Mouse (Mus musculus) left cerebral cortex, postnatal 10 days (tissue): ENCODE data around the gene Tent5c. TPM values are rescaled to one million over a fixed set of nuclear protein-coding genes. Genes with fewer than 3 reads are reported as not detected.

Experiments used
- DNase-seq, 2 experiments: peaks; one replicate each; pipeline ENCODE4 v3.0.0; 2021 to 2022; ENCODE audit warnings: low spot score in 2 of 2, mixed read lengths in 1 of 2; ENCODE audit errors: extremely low spot score in 1 of 2
- intact Hi-C: fragments of 180-260 bp; cut with DNase I; formaldehyde crosslinking; loops from one replicate; pipeline ENCODE4 v1.15.1; 2025
- total RNA-seq, 2 experiments: library from RNA; stranded (reverse); gene quantifications; 2 replicates each; pipeline ENCODE4 v1.2.3; 2021

Tent5c gene
- total RNA-seq, 2 experiments from 2014 or later, result 2.9 to 4.9 TPM

- intact Hi-C loops, result no loop called here
- DNase-seq, result no peak
Observed at GRCm38 (mm10) chr3:100490010-100490300, 831 bp upstream of the Tent5c start.

GRCm38 (mm10) chr3:100488251-100489132 is 632 bp downstream of the Tent5c start:
- intact Hi-C loops, result loop anchor here (5.0 kb wide), 1 partner anchor 131 kb away; no protein-coding TSS in a partner anchor
- peak; percentile 11 to 65 for DNase-seq

GRCm38 (mm10) chr3:100487046-100487445 is 2.1 kb downstream of the Tent5c start:
- no peak for DNase-seq
- intact Hi-C loops, result loop anchor here (5.0 kb wide), 1 partner anchor 130 kb away; no protein-coding TSS in a partner anchor

GRCm38 (mm10) chr3:100485390-100486132 is 3.6 kb downstream of the Tent5c start:
- intact Hi-C loops, result loop anchor here (5.0 kb wide), 1 partner anchor 128 kb away; no protein-coding TSS in a partner anchor
- DNase-seq, result no peak

- DNase-seq, result no peak
- intact Hi-C loops, result no loop called here
Observed at GRCm38 (mm10) chr3:100482971-100483610, 6.0 kb downstream of the Tent5c start.

GRCm38 (mm10) chr3:100482324-100482911 is 6.7 kb downstream of the Tent5c start:
- intact Hi-C loops, result no loop called here
- DNase-seq, result no peak

GRCm38 (mm10) chr3:100480251-100481005 is 8.7 kb downstream of the Tent5c start:
- intact Hi-C loops, result no loop called here
- DNase-seq, result no peak

- intact Hi-C loops, result no loop called here
Observed at GRCm38 (mm10) chr3:100474950-100475472, 14.1 kb downstream of the Tent5c start.

GRCm38 (mm10) chr3:100474536-100474935 is 14.6 kb downstream of the Tent5c start:
- no peak for DNase-seq
- intact Hi-C loops, result no loop called here

More at GRCm38 (mm10) chr3:100474950-100475472, 14.1 kb downstream of the Tent5c start:
- no peak for DNase-seq

GRCm38 (mm10) chr3:100473146-100473545 is 16.0 kb downstream of the Tent5c start:
- intact Hi-C loops, result no loop called here
- peak in 1 of 2 experiments; percentile 25 for DNase-seq

- intact Hi-C loops, result no loop called here
- DNase-seq, result no peak
Observed at GRCm38 (mm10) chr3:100470902-100471301, 18.2 kb downstream of the Tent5c start.

- no peak for DNase-seq
- intact Hi-C loops, result no loop called here
Observed at GRCm38 (mm10) chr3:100470101-100470500, 19.0 kb downstream of the Tent5c start.

GRCm38 (mm10) chr3:100466551-100466950 is 22.6 kb downstream of the Tent5c start:
- no peak for DNase-seq
- intact Hi-C loops, result no loop called here

- intact Hi-C loops, result no loop called here
- DNase-seq, result no peak
Observed at GRCm38 (mm10) chr3:100464596-100464995, 24.5 kb downstream of the Tent5c start.

GRCm38 (mm10) chr3:100463959-100464265 is 25.2 kb downstream of the Tent5c start:
- DNase-seq, result no peak
- intact Hi-C loops, result no loop called here

- DNase-seq, result no peak
Observed at GRCm38 (mm10) chr3:100463160-100463958, 25.8 kb downstream of the Tent5c start.

GRCm38 (mm10) chr3:100462235-100463083 is 26.7 kb downstream of the Tent5c start:
- DNase-seq, result peak in 1 of 2 experiments; percentile 13
- intact Hi-C loops, result no loop called here

More at GRCm38 (mm10) chr3:100463160-100463958, 25.8 kb downstream of the Tent5c start:
- intact Hi-C loops, result no loop called here
